Mouse (Mus musculus) left cerebral cortex, adult 9 months (tissue): ENCODE measurements around the gene Myo3b.
A peak's percentile ranks its signal among the peaks of the same experiment; 100 is the strongest.

ENCODE experiments used
- DNase-seq, 2 experiments: peaks; one replicate each; pipeline ENCODE4 v3.0.0; 2022; ENCODE audit warnings: low spot score in 2 of 2

Myo3b gene

DNA sequence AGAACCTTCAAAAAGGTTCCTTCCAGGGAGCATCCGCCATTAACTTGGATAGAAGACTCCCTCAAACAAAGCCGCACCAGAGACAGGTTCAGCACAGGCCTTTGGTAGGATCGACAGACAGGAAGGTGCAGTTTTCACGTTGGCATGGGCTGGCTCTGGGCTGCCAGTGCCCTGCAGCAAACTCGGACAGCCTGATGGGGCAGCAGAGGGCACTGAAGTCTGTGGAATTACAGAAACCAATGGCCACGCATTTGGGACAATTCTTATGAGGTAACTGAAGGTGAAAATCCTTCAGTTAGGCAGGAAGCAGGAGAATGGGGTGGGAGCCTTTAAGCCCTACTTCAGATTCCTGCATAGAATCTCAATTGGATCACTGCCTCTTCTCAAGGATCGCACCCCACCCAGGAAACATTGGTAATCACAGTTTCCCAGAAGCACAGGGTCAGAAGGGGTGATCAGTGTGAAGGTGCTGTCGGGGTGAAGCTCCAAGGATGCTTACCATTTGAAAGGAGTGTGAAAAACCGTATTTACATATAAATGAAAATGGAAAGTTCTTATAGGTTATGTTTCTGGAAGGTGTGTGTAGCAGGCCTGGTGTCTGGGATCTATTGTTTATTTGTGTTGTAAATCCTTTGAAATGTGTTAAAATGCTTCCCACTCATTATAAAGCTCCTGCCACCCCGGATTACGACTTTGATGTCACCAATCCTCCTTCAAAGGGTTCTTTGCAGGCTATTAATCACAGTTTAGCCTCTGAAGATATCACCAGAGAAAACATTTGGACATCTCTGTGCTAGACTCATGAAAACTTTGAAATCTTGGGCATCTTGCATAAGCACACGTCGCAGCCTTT is 239.7 kb downstream of the Myo3b start:
- no peak for DNase-seq

GRCm38 (mm10) chr2:70284109-70284508 is 245.2 kb downstream of the Myo3b start:
- DNase-seq, result no peak

DNA sequence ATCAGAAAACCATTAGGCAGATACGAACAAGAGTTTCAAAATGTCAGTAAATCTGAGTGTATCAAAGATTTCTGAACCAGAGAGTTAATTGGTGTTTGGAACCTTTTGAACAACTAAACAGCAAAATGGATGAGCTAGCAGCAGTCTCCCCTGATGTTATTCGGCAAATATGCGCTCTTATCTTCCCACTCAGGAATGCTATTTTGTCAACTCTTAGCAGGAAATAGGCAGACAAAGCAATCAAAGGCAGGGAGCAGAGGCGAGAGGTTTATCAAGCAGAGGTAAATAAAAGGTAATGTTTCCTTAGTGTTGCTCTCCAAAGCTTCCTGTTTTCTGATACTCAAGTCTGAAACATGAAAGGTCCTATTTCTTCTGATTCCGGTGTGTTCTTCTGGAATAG is 252.1 kb downstream of the Myo3b start:
- DNase-seq, result no peak

GRCm38 (mm10) chr2:70292776-70293175 is 253.8 kb downstream of the Myo3b start:
- DNase-seq, result no peak

GRCm38 (mm10) chr2:70302905-70303304 is 264.0 kb downstream of the Myo3b start:
- DNase-seq, result no peak

DNA sequence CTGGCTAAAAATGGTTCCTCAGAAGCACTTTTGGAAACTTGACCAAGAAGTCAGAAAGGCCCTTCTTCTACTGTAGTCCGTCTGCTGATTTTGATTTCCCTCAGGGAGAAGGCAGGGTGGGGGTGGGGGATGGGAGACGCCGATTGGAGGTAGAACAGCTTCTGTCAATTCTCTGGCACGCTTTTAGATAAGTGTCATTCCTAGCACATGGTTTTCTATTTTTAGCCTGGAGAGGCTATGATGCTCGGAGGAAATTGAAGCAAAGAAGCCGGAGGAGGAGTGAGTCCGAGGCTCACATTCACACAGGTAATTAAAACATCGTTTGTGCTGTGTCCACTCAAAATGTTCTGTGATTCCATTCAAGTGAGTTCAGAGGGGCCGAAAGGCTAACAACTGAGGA is 276.2 kb downstream of the Myo3b start:
- no peak for DNase-seq

GRCm38 (mm10) chr2:70315734-70316133 is 276.8 kb downstream of the Myo3b start:
- DNase-seq, result no peak

GRCm38 (mm10) chr2:70317850-70318249 is 278.9 kb downstream of the Myo3b start:
- no peak for DNase-seq

DNA sequence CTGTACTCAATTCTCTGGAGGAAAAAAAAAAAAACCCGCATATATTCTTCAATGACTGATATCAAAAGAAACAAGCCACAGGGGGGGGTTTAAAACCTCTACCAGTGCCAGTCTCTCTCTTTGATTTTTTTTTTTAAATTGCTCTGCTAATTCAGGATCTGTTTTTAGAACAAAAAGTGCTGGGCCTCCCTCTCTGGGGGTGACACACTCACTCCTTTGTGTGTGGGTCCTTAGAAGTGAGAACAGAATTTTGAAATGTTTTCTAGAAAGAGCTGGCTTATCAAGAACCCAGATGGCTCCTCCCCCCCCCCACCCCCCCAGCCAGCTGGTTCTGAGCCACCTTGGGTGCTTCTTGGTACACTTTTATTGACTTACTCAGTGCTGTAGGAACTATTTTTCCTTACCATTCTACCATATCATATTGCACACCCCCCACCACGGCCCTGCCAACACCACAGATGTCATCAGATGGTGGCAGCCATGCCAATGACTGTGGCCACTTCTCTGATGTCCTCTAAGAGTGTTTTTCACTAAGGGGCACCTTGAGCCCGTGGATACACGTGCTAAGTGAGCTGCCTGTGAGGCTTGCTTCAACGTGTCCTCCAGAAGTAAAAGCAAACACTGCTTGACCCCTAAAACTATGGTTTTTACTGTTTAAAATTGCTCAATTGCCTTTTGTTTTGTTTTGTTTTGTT is 280.1 kb downstream of the Myo3b start:
- DNase-seq, result no peak

DNA sequence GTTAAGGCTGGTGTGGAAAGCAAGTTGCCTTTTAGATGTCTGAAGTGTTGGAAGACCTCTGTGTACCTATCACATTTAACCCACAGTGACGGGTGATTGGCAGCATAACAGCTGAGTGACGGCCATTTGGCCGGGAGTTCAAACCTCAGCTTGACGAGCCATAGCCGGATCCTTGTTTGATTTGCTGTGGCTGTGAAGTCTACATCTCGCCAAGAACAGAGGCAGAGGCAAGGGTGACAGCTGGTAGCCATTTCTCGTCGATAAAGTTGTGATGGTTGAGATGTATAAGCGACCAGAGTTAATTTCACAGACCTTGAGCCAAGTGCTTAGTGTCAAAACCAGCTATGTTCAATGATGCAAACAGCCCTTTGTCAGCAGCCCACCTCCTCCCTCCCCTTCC is 283.8 kb downstream of the Myo3b start:
- no peak for DNase-seq

DNA sequence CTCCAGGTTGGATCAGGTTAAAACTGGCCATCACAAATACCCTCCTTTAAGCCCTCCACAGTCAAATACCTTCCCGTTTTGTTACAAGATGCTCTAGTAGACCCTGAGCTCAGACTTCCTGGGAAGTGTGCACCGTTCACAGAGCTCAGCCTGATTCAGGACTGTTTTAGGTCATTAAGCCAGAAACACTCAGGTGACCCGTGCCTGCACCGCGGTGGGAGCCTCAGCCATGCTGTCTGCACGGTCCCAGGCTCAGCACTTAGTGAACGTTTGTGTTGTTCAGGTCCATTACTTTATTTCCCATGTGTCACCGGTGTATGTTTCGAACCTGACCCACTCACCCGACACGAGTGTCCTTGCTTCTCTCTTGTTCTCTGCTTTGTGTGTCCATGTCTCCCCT is 288.7 kb downstream of the Myo3b start:
- DNase-seq, result no peak

DNA sequence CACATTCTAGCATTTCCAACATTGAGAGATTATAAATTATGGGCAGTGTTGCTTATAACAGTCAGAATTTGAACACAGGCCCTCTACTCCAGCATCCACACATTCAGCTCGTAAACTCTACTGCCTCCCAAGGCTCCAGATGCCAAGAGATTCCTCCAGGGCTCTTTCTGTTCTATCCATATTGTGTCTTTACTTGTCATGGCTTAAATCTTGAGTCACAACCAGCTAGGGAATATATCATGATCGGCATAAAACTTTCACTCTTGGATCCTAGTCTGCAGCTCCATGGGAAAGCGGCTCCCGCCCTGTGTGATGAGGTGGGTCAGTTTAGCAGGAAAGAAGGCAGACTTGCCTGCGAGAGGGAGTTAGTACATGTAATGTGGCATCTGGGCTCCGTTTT is 294.0 kb downstream of the Myo3b start:
- no peak for DNase-seq

GRCm38 (mm10) chr2:70333553-70333952 is 294.6 kb downstream of the Myo3b start:
- DNase-seq, result no peak

DNA sequence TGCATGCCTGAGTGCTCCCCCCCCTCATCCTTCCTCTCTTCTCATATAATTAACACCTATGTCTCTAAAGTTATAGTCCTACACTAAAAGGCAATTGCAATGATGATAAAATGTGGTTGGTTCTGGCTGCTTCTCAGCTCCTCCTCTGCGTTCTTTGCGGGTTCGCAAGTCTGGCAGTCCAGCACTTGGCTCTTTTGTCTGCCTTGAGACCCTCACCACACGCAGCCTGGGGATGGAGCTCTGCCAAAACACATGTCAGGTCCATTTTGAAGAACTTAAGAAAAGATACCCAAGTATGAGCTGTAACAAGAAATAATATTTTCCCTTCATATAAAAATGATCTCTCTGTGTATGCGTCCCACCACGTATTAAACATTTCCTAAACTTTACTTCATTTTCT is 297.6 kb downstream of the Myo3b start:
- DNase-seq, result no peak

GRCm38 (mm10) chr2:70337208-70337611 is 298.3 kb downstream of the Myo3b start:
- DNase-seq, result peak in 1 of 2 experiments; percentile 4

- no peak for DNase-seq
Observed at GRCm38 (mm10) chr2:70337869-70338268, 298.9 kb downstream of the Myo3b start.

DNA sequence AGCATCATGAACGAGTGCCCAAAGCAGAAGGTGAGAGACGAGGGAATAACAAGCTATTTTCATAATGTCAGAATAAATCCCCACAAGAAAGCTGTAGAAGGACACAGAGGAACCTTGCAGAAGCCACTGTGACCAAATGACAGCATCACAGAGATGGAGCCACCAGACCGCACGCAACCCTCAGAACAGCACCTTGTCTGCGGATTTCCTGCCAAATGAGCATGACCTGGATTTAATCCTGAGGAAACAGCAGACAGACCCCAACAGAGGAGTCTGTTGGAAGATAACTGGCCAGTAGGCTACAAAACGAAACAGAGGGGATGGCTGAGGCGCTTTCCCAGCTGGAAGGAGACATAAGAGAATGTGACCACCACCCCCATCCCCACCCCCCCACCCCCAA is 300.1 kb downstream of the Myo3b start:
- DNase-seq, result no peak

GRCm38 (mm10) chr2:70339501-70339900 is 300.6 kb downstream of the Myo3b start:
- no peak for DNase-seq

- DNase-seq, result no peak
Observed at GRCm38 (mm10) chr2:70340224-70340623, 301.3 kb downstream of the Myo3b start.

DNA sequence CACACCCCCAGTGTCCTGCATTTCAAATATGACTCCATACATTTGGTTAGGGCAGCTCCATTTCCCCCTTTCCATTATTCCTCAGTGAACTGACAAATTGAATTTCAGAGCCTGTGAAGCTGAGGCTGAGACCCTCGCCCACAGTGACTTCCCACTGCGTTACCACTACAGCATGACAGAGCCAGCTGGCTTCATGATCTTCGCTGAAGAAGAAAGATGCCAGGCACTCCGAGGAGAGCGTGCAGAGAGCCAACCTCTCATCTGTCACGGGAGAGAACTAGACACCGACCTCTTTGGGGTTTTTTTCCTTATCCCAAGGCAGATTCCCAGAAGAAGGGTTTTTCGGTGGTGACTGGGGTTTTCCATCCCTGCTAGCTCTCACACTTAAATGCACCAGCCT is 306.2 kb downstream of the Myo3b start:
- no peak for DNase-seq

DNA sequence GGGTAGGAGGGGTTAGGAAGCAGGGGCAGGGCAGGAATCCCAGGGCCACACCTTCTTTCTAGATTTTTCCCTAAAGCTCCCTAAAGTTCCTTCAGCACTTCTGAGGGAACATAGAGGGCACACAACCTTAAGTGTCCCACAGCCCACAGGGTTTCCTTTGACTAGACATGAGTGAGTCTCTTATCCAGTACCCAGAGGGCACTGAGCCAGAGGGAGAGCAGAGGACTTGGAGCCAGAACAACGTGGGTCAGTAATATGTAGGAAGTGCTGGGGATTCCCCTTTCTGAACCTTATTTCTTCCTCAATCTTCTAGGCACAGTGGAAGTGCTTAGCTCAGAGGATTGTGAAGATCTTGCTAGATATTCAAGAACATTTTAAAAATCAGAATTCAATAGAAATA is 308.6 kb downstream of the Myo3b start:
- no peak for DNase-seq

DNA sequence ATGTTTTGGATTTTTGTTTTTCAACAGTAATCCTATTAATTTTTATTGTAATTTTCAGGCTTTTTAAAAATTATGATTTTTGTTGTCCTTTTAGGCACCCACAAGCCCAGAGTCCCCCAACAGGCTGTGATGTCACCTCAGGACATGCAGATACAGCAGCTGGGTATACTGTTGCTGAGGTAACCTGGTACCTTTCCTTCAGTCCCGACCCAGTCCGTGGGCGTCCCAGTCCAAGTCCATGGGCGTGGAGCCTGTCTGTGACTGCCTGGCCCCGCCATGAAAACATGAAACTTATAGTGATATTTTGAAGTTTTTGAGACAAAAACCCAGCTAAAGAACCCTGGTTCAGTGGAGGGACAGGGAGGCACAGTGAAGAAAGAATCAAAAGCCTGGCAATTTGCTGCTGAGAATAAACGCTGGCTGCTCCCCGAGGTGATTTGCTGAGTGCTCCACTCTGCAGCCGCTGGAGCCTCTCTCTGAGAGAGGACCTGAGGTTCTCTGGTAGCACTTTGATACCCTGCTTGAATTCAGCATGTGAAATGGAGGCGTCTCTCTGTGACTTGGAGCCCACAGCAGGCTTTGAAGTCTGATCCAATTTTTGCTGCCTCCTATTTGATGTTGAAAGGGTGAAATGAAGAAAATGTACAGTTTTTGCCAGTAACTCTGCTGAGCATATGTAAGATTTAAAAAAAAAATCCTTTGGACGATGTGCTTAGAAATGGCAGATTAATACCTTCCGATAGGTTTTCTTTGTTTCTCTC is 310.0 kb downstream of the Myo3b start:
- DNase-seq, result no peak
